Mouse (Mus musculus) lung, embryonic 16.5 days (tissue): ENCODE measurements around the gene Rela. TPM values are rescaled to one million over a fixed set of nuclear protein-coding genes. Genes with fewer than 3 reads are reported as not detected.
A peak's percentile ranks its signal among the peaks of the same experiment; 100 is the strongest.

Source experiments
- ATAC-seq: fragments of 200-750 bp; cut with Nextera tagmentation; 2 replicates; pipeline ENCODE4 v1.8.0; 2017; ENCODE audit warnings: low read depth, mild to moderate bottlenecking, moderate library complexity
- H3K27ac ChIP-seq: fragments of 300-500 bp; sonication (generic); 2 replicates; pipeline ENCODE4 v1.5.1; 2014; ENCODE audit warnings: mild to moderate bottlenecking, control low read depth, low read length
- H3K27me3 ChIP-seq: fragments of 300-500 bp; sonication (generic); 2 replicates; pipeline ENCODE4 v1.6.1; 2014; ENCODE audit warnings: low read depth, low read length, mixed read lengths; ENCODE audit not compliant: control insufficient read depth, insufficient read depth
- H3K36me3 ChIP-seq: fragments of 300-500 bp; sonication (generic); 2 replicates; pipeline ENCODE4 v1.6.1; 2014; ENCODE audit warnings: low read length; ENCODE audit not compliant: control insufficient read depth, insufficient read depth
- H3K4me1 ChIP-seq: fragments of 300-500 bp; sonication (generic); replicated peaks from 2 replicates; pipeline ENCODE4 v1.6.1; 2014; ENCODE audit warnings: low read length, mixed read lengths; ENCODE audit not compliant: control insufficient read depth, insufficient read depth
- H3K4me2 ChIP-seq: fragments of 300-500 bp; sonication (generic); 2 replicates; pipeline ENCODE4 v1.6.1; 2014; ENCODE audit warnings: low read depth, low read length, control low read depth
- H3K4me3 ChIP-seq: fragments of 300-500 bp; sonication (generic); 2 replicates; pipeline ENCODE4 v1.5.1; 2014; ENCODE audit warnings: mild to moderate bottlenecking, low read length, control low read depth
- H3K9ac ChIP-seq: fragments of 300-500 bp; sonication (generic); 2 replicates; pipeline ENCODE4 v1.6.1; 2014; ENCODE audit warnings: low read length, control low read depth
- H3K9me3 ChIP-seq: fragments of 300-500 bp; sonication (generic); 2 replicates; pipeline ENCODE4 v1.6.1; 2016; ENCODE audit warnings: low read length; ENCODE audit not compliant: control insufficient read depth
- WGBS: fragments of 180-500 bp; shearing (Covaris S2); extraction: QIAGEN DNeasy Blood & Tissue Kit; methylation state at CpG from one replicate; pipeline ENCODE4 v1.1.7; 2014; 5-methylcytosine and 5-hydroxymethylcytosine counted together
- polyA plus RNA-seq: library from polyadenylated mRNA; unstranded; fragments of >200 nt; fragmentation: Nextera tagmentation; extraction: Ambion mirVana; gene quantifications from 2 replicates; pipeline ENCODE4 v1.2.1, GENCODE M21; 2015

Gene Rela
- 55.5 and 62.1 TPM in 2 replicates for polyA plus RNA-seq

GRCm38 (mm10) chr19:5637069-5638047, at the start of gene Rela:
Gene Rela (plus strand): TSS chr19:5637483.
- H3K27me3 ChIP-seq = no peaks in the 10 kb centered on the region
- peak within 1 kb of the TSS; percentile 94 for H3K27ac ChIP-seq
- H3K9me3 ChIP-seq = no peaks in the 10 kb centered on the region
- peak; percentile 92 for ATAC-seq
- peak within 1 kb of the TSS; percentile 96 for H3K9ac ChIP-seq
- H3K4me1 ChIP-seq = peaks cover 16% of the 10 kb centered on the region
- peak within 1 kb of the TSS; percentile 91 for H3K4me2 ChIP-seq
- H3K4me3 ChIP-seq = peak within 1 kb of the TSS; percentile 84
- under 1% methylated on average over 98 of the region's 109 CpGs for WGBS
- H3K36me3 ChIP-seq = peaks cover 29% of the 10 kb centered on the region

DNA sequence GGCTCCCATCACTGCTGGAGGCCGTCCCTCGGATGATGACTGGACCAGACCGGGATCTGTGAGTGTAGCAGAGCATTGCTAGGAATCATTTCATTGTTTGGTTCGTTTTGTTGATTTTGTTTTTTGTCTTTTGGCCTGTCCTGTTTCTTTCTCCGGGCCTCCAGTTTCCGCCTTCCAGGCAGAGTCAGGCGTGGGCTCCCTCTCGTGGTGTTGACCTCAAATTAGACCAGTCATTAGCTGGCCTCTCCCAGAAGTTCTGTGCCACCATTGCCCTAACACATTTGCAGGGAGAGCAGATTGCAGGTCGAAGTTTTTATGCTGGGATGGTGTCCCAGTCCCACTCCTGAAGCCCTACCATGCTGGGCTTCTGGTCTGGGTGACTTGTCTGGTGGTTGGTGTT, 48.1 kb upstream of the Rela start:
- H3K9ac ChIP-seq = no peak overlapping the region
- no peak overlapping the region for H3K4me3 ChIP-seq
- no peaks in the 10 kb centered on the region for H3K9me3 ChIP-seq
- no peaks in the 10 kb centered on the region for H3K27me3 ChIP-seq
- no peak overlapping the region for H3K27ac ChIP-seq
- no peaks in the 10 kb centered on the region for H3K4me1 ChIP-seq
- no peak overlapping the region for H3K4me2 ChIP-seq
- 77% methylated on average over 9 of the region's 9 CpGs for WGBS
- no peak for ATAC-seq
- no peaks in the 10 kb centered on the region for H3K36me3 ChIP-seq

DNA sequence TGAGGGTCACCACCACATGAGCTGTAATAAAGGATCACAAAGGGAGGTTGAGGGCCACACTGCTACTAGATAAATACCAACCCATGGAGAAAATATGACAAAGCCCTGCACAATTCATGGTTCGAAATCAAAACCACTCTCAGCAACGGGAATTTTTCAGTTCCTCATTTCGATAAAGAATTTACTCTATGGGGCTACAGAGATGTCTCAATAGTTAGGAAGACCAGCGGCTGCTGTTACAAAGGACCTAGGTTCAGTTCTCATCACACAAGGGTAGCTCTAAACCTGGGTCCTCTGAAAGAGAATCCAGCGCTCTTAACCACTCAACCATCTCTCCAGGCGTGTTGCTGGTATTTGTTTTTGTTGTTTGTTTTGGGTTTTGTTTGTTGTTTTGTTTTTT, 45.4 kb upstream of the Rela start:
- no peak for ATAC-seq
- no peaks in the 10 kb centered on the region for H3K9me3 ChIP-seq
- H3K36me3 ChIP-seq = no peaks in the 10 kb centered on the region
- H3K4me1 ChIP-seq = no peaks in the 10 kb centered on the region
- WGBS = 84% methylated on average over 6 of the region's 6 CpGs
- H3K9ac ChIP-seq = no peak overlapping the region
- H3K27me3 ChIP-seq = no peaks in the 10 kb centered on the region
- no peak overlapping the region for H3K27ac ChIP-seq
- no peak overlapping the region for H3K4me3 ChIP-seq
- H3K4me2 ChIP-seq = no peak overlapping the region

- no peaks in the 10 kb centered on the region for H3K27me3 ChIP-seq
- no peak overlapping the region for H3K4me3 ChIP-seq
- no peak for ATAC-seq
- H3K4me2 ChIP-seq = no peak overlapping the region
- 68% methylated on average over 4 of the region's 4 CpGs for WGBS
- no peaks in the 10 kb centered on the region for H3K9me3 ChIP-seq
- no peak overlapping the region for H3K9ac ChIP-seq
- H3K4me1 ChIP-seq = peaks cover 11% of the 10 kb centered on the region
- no peak overlapping the region for H3K27ac ChIP-seq
- 0 out of 2 replicates have a peak, but pooled peaks cover 3% of the 10 kb centered on the region for H3K36me3 ChIP-seq
Measured at GRCm38 (mm10) chr19:5599224-5599623, 38.1 kb upstream of the Rela start.

GRCm38 (mm10) chr19:5601752-5602541, 35.3 kb upstream of the Rela start, which contains the start of gene Rnaseh2c:
Gene Rnaseh2c (plus strand): TSS chr19:5601873.
- under 1% methylated on average over 63 of the region's 64 CpGs for WGBS
- Histone ChIP-seq H3K27me3 (no peaks in the 10 kb centered on the region), H3K4me1 (peaks cover 11% of the 10 kb centered on the region), H3K27ac (peak within 1 kb of the TSS; percentile 85), H3K9ac (peak within 1 kb of the TSS; percentile 95), H3K4me3 (peak within 1 kb of the TSS; percentile 82), H3K4me2 (peak within 1 kb of the TSS; percentile 84), H3K36me3 (peaks cover 24% of the 10 kb centered on the region), H3K9me3 (no peaks in the 10 kb centered on the region)
- ATAC-seq = peak; percentile 91

GRCm38 (mm10) chr19:5603664-5604063, 33.6 kb upstream of the Rela start:
- Histone ChIP-seq H3K4me3 (no peak overlapping the region), H3K27ac (no peak overlapping the region), H3K9me3 (no peaks in the 10 kb centered on the region), H3K9ac (no peak overlapping the region), H3K36me3 (peaks cover 34% of the 10 kb centered on the region), H3K4me2 (no peak overlapping the region), H3K4me1 (peaks cover 12% of the 10 kb centered on the region), H3K27me3 (no peaks in the 10 kb centered on the region)
- ATAC-seq = no peak
- WGBS = 83% methylated on average over 7 of the region's 7 CpGs

DNA sequence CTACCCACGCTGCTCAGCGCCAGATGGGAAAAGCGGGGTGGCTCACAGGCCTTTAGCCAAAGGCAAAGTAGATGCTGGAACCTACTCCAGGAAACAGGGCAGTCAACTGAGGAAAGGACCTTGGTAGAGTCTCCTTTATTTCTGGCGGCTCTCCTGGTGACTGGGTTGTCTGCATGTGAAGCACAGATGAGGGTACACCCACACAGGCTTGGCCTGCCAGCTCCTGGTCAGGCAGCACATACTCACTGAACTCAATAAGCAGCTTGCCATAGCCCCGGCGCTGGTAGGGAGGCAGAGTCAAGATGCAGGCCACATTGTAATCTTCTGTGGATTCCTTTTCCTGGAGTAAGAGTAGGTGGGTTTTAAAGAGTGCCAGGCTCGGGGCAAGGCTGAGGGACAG, 32.2 kb upstream of the Rela start:
- 87% methylated on average over 7 of the region's 7 CpGs for WGBS
- H3K4me3 ChIP-seq = no peak overlapping the region
- no peak overlapping the region for H3K9ac ChIP-seq
- H3K9me3 ChIP-seq = no peaks in the 10 kb centered on the region
- peaks cover 34% of the 10 kb centered on the region for H3K36me3 ChIP-seq
- peaks cover 18% of the 10 kb centered on the region for H3K4me1 ChIP-seq
- H3K27ac ChIP-seq = no peak overlapping the region
- ATAC-seq = no peak
- H3K27me3 ChIP-seq = no peaks in the 10 kb centered on the region
- no peak overlapping the region for H3K4me2 ChIP-seq

- 71% methylated on average over 8 of the region's 8 CpGs for WGBS
- Histone ChIP-seq H3K27ac (no peak overlapping the region), H3K9ac (no peak overlapping the region), H3K4me1 (peaks cover 24% of the 10 kb centered on the region), H3K27me3 (no peaks in the 10 kb centered on the region), H3K4me2 (no peak overlapping the region), H3K4me3 (no peak overlapping the region), H3K9me3 (no peaks in the 10 kb centered on the region), H3K36me3 (peaks cover 34% of the 10 kb centered on the region)
- no peak for ATAC-seq
Measured at GRCm38 (mm10) chr19:5606196-5606595, 31.1 kb upstream of the Rela start.
